Mouse (Mus musculus): ENCODE data around the gene Prkcsh.

The Prkcsh gene

DNA sequence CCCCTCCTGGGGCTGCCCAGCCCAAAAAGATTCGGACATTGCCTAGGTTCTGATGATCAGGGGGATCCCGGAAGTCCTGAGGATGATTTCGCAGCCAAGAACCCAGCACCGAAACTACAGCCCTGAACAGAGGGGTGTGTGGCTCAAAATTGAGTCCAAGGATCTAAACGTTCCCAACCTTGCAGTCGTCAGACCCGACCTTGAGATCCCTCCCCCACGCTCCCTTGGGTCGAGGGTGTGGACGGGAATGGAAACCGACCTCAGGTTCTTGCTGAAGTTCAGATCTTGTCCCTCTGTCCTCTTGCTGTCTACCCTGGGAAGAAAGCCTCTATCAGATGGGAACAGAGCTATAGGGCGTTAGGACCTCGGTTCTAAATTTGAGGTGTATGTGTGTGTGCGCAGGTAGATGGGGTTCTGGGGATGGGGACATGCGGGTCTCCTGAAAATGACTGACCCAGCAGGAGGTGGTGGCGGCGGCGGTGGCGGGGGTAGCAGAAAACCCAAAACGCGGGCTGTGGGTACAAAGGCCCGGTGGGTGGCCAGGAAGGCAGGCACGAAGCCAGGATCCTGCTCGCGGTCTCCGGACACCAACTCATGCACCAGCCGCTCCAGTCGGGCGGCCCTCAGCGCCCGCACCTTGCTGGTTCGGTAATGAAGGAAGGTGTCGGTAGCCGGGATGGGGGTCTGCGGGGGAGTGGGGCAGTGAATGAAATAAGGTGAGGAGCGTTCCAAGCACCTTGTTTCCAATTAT is 14.8 kb upstream of the Prkcsh start:
- DNase-seq (ENCODE audit: low spot score) = no peak

DNA sequence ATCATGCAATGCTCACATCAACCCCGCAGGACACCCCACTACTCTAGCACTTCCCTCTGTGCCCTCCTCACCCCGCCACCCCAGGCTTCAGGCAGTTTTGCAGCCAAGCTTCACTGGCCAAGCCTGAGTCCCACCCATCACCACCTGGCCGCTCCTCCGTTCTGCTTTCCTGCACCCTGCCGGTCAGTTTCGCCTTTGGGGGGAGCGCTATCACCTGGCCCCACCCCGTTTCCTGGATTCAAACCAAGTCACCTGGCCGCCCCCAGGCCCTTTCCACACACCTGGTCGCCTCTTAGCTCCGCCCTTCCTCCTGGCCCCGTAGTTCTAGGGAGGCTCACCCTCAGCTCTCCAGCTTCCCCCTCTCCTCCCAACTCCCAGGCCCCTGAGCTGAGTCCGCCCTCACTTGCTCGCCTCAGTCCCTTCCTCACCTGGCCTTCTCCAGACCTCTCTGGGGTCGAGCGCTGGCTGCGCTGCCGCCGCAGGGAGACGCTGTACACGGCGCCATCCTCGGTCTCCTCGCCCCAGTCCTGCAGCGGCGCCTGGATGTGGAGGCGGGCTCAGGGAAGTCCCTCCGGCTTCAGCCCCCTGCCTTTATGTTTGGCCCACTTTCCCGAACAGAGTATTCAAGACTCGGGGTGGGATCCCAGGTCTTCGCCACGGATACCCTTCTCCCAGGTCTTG is 14.0 kb upstream of the Prkcsh start:
- peak; percentile 47 for DNase-seq (ENCODE audit: low spot score)

DNA sequence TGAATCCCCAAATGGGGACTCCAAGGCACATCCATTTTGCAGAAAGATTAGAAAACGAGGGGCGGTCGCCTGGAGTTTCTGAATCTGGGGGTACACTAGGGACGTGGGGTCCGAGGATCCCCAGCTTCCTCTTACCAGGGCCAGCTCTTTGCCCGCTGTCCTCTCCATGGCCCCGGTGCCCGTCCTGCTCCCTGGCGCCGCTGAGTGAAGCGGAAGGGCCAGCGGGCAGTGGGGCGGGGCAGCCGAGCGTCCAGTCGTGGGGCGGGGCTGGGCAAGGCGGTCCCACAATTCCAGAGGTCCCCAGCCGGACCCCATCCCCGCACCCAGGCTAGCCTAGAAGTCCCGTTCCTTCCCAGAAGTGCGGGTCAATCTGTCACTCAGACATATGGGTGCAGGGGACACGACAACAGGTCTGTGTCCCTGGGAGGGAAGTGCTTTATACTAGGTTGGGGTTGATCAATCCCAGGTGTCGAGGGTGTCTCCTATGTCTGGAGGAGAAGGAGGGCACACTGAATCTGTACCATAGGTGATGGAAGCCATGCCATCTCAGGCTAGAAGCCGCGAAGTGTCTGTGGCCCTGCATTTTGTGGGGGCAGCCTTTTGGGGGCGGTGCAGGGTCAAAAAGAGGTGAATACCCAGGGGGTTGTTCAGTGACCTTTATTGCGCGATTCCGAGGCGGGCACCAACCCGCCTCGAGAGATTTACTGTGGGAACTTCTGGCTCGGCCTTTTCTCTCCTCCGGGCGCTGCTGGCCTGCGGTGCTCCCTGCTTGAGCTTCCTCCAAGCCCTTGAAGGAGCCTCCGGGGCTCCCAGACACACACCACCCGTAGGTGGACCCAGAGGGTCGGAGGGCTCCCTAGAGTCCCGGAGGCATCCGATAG is 13.1 kb upstream of the Prkcsh start, which contains the start of gene Rgl3:
Rgl3 (minus strand) TSS at position 217 of the 881 bp plus-strand sequence.
- DNase-seq (ENCODE audit: low spot score) = peak; percentile 70

DNA sequence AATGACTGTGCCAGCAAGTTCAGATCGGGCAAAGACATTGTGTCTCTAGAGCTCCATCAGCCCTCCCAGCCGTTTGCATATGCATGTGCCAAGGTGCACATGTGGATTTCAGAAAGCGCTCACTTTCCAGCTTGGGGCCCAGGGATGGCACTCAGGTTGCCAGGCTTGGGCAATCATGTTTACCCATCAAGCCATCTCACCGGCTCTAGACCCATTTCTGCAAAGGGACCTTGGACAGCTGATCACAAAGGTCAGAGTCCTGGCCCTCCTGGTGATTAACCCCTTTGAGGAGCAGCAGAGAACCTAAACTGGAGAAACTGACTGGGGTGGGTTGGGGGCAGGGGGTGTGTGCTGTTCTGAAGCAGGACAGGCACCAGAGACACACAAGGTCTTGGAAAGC is 10.4 kb upstream of the Prkcsh start:
- no peak for DNase-seq (ENCODE audit: low spot score)

DNA sequence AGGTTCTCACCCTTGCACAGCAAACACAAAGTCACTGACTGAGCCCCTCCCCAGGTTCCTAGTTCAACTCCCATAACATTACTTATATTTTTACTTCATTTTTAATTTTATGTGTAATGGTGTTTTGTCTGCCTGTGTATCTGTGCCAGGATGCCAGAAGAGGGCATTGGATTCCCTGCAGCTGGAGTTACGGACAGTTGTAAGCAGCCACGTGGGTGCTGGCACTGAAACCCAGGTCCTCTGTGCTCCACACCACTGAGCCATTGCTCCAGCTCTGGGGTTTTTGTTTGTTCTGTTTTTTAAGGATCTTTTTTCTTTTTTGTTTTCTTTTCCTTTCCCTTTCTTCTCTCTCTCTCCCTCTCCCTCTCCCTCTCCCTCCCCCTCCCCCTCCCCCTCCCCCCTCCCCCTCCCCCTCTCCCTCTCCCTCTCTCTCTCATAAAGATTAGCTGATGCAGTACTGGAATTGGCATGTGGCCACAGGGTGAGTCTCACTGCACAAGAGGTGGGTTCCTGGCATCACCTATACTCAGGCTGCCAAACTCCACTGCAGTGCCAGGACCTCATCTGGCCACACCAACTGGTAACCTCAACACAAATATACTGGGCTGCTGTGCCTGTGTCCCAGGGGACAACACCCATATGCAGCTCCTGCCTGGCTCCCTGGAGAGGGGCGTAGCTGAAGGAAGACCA is 6.3 kb upstream of the Prkcsh start:
- DNase-seq (ENCODE audit: low spot score) = no peak

DNA sequence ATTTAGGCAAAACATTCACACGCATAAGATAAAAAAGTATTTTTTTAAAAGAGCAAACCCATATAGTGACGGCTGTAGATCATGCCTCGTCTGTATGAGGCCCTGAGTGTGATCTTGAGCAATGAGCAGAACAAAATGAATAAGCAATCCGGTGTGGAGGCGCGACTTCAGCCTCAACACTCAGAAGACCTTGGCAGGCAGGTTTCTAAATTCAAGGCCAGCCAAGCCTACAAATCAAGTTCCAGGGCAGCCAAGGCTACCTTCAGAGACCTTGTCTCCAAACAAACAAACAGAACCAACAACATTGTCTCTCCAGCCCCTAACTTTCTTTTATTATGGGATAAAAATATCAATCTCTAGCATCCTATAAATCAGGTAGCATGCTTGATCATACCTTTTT is 2.3 kb upstream of the Prkcsh start:
- no peak for DNase-seq (ENCODE audit: low spot score)

DNA sequence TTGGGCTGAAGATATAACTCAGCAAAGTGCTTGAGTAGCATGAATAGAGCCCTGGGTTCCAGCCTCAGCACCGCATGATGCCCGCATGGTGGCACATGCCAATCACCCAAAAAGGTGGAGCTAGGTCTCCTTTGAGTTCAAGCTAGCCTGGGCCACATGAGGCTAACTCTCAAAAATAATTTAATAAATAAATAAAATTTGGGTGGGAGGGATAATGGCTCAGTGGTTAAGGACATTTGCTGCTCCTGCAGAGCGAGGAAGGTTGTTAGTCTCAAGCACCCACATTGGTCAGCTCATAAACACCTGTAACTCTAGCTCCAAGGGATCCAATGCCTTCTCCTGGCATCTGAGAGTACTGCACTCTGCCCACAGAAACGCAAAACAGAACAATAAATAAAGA is 973 bp upstream of the Prkcsh start:
- DNase-seq (ENCODE audit: low spot score) = no peak

DNA sequence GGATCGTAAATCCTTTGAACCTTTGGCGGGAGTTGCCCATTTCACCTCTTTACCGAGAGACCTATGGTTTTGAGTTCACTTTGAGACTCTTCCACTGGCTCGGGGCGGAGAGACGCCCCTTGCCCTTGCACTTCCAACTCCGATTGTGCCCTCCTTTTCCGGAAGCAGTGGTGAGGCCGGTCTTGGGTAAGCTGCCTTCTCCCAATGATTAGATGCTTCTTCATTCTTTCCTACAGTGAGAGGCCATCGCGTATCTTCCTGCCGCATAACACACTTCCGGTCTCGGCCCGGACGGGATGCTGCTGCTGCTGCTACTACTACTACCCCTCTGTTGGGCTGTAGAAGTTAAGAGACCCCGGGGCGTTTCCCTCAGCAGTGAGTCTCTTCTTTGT is 553 bp downstream of the Prkcsh start:
- DNase-seq (ENCODE audit: low spot score) = peak; percentile 17

DNA sequence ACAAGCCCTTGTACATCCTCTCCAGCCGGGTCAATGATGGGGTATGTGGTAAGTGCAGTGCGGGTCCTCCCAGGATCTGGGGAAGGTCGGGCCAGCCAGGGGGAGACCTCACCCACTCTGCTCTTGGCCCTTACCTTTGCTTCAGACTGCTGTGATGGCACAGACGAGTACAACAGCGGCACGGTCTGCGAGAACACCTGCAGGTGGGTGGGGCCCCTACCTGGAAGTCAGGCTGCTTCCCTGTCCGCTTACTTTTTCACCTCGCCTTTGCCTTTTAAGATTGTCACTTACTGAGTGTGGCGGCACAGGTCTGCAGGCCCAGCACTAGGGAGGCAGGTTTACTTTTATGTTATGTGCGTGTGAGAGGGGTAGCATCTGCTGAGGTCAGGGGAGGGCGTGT is 1.9 kb downstream of the Prkcsh start:
- DNase-seq (ENCODE audit: low spot score) = no peak

DNA sequence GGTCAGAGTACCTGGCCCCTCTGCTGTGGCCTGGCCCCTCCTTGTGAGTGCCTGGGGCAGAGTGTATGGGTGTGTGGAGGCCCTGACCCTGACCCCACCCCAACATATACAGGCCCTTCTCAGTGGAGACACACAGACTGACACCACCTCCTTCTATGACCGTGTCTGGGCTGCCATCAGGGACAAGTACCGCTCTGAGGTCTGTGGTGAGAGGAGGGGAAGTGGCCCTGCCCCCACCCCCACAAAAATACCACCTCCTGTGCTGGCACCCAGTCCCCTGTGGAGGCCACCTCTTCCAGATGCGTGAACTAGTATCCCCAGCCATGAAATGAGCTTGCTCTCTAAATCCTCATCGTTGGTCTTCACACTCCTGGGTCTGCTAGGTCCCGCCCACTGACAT is 8.4 kb downstream of the Prkcsh start:
- no peak for DNase-seq (ENCODE audit: low spot score)

DNA sequence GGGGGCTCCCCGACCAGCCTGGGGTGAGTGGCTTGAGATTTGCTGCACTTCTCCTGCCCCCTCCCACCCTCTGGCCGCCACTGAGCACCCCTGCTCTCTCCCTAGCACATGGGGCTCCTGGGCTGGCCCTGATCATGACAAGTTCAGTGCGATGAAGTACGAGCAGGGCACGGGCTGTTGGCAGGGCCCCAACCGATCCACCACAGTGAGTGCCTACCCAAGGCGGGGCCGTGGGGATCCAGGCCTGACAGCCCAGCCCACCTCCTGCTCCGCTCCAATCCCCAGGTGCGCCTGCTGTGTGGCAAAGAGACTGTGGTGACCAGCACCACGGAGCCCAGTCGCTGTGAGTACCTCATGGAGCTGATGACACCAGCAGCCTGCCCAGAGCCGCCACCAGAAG is 10.1 kb downstream of the Prkcsh start:
- DNase-seq (ENCODE audit: low spot score) = no peak

DNA sequence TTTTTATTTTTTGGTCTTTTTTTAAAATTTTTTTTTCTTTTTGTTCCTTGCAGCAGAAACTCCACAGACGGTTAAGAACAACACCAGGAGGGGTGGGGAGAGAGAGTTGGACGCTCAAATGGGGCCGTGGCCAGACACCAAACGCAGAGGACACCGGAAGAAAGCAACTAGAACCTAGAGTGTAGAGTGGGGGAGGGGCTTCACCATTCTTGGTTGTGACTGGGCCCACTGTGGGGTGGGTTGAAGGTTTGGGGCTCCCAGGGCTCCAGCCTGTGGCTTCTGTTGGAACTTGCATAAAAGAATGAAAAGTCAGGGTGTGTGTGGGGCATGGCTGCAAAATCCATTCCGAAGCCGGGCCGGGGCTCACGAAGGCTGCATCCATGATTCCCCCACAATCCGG is 13.6 kb downstream of the Prkcsh start:
- DNase-seq (ENCODE audit: low spot score) = no peak

DNA sequence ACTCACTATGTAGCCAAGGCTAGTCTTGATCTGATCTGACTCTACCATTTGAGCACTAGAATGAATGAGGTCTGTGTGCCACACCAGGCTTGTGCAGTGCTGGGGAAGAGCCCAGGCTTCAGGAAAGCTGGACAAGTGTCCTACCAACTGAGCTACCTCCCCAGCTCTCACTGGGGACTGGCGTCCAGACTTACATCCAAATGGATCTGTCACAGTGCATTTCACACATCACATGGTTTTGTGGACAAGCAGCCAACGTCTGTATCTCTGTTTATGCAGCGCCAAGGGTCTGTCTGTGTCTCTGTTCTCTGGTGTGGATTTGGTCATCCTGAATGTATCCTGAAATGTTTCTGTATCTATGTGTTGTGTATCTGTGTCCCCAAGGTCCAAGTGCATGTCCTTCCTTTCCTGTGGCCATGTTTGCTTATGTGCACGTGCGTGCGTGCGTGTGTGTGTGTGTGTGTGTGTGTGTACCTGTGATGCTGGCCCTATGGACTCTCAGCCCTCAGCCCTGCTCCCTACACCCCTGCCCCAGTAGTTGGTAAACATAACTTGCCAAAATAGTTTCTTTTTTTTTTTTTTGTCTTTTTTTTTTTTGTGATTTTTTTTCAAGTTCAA is 14.7 kb downstream of the Prkcsh start:
- DNase-seq (ENCODE audit: low spot score) = no peak

DNA sequence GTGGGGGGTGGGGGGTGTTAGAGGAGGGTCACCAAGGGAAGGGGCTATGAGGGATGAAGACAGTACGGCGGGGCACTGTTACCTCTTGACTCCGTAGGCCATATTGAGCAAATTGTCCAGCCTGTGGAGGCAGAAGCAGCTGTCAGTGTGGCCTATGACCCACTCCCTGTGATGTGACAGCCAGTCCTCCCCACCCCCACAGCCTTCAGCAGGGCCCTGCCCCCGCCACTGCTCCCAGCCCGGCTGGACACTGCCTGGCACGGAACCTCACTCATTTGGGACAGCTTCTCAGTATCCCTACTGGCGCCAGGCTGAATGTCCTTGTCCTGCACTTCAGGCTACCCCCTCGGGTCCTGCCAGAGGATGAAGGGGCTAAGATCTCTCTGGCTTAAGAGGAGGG is 22.0 kb downstream of the Prkcsh start:
- no peak for DNase-seq (ENCODE audit: low spot score)

DNA sequence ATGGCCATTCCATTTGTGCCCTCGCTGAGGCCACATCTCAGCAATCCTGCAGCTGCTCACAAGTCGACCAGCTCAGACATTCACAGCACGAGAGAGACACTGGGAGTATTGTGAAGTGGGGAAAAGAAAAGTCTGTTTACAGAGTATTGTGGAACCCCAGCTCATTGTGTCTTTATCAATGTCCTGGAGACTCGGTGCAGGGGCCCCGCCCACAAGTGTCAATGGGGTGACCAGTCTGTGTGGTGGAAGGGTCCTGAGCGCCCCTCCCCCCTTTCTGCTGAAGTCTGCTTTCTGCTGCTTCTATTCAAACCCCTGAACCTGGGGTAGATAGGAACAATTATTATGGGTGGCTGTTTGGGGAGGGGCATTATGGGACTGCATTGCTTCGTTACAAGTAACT is 25.9 kb downstream of the Prkcsh start:
- DNase-seq (ENCODE audit: low spot score) = no peak

DNA sequence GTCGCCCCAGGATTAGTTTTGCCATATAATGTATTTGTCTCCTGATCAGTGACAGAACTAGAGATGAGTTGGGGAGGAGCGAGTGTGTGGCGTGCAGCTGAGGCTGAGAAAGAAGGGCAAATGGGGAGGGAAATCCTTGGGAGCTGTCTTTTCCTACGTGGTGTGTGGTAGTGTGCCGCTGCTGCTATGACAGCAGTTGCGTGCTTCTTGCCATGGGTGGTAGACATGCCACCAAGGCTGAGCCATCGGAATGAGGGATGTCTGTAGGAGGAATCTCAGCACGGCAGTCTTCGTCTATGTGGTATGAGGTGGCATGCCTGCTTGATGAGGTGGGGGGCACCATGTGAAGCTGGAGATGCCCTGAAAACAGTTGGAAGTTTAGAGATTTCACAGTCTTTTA is 27.8 kb downstream of the Prkcsh start:
- no peak for DNase-seq (ENCODE audit: low spot score)

DNA sequence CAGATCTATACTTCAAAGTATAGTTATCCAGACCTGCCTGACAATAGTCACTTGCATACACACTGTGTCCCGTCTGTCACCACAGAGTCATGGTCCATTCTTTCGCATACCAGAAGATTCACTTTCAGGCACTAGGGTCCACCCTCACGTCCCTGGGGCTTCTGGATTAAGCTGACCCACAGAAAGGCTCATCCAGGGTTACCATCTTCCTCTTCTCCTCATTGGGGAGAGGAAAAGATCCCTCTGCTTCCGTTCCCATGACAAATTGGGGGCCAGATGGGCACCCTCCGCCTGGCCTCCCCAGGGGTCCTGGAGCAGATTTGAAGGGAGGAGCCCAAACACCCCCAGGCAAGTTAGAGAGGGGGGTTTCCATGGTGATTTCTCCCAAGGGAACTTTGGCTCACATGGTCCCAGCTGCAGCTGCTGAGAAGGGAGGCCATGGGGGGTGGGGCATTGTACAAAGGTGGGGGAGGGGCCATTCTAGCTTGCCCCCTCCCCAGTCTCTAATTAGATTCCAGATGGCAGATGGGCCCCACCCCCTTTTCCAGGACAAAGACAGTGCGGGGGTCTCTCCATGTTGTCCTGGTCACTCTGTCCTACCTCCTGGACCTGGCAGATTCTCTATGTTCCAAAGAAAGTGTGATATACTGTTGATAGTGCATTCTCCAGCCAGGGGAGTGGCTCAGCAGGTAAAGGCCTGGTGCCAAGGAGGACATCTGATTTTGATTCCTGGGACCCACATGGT is 32.9 kb downstream of the Prkcsh start:
- DNase-seq (ENCODE audit: low spot score) = no peak

DNA sequence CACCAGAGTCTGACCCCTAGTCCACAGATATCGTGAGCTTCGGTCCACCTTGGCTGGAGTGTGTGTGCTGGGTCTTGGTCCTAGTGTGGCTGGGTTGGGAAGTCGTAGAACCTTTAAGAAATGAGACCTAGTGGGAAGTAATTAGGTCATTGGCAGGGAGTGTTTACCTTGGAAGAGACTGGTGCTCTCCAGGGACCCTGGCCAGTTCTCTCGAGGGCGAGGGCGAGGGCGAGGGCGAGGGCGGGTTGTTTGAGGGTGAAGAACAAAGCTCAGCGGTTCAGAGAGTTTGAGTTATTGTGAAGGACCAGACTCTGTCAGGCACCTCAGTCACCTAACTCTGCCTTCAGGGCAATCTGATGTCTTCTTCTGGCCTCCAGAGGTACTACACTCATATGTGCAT is 35.2 kb downstream of the Prkcsh start:
- DNase-seq (ENCODE audit: low spot score) = no peak

DNA sequence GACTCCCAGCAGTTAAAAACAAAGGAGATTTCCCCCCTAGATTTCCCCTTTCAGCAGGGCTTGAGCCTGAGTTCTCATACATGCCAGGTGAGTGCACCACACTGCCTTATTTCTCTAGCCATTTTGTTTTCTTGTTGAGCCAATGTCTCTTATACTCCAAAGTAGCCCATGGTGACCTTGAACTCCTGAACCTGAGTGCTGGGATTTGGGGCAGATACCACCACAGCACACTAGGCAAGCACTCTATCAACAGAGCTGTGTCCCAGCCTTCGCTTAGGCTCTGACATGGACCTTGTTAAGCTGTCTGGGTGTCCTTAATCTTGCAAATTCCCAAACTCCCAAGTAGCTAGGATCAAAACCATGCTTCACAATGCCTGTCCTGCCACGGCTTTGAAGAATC is 39.2 kb downstream of the Prkcsh start:
- no peak for DNase-seq (ENCODE audit: low spot score)

DNA sequence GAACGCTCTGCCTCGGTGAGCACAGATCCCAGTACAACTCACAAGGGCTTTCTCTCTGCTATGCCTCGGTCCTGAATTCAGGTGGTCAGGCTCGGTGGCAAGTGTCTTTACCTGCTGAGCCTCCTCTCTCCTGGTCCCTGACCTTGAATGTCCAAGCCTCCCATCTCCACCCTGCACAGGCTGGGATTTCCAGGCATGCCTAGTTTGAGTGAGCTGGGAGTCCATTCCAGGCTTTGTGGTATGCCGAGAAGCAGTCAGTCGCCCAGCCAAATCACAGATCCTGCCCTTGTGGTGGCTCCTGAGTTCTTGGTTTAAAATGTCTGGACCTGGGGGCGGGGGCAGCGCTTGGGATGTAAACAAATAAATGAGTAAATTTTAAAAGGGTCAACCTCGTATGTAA is 44.7 kb downstream of the Prkcsh start:
- DNase-seq (ENCODE audit: low spot score) = no peak

DNA sequence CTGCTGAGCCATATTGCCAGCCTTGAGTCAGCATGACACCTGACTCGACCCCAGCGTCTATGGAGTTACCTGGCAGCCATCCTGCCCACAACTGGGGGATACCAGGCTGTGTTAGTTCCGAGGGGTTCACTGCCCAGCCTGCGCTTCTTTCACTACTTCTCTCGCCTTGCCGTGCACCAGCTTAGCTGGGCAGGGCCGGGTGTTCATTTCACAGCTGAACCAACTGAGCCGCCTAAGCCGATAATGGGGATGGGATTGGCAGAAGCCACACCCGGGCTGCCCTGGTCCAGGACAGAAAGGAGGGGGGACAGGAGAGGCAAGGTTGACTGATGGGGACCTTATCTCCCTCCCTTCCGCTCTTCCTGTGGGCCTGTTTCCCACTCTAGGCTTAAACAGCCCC is 46.7 kb downstream of the Prkcsh start:
- no peak for DNase-seq (ENCODE audit: low spot score)
